Mouse (Mus musculus) spleen, postnatal 4 days (tissue): ENCODE results near the gene Ubald1.

Experiments
- DNase-seq, 2 experiments: peaks; one replicate each; pipeline ENCODE4 v3.0.0; 2022; ENCODE audit warnings: low spot score in 2 of 2

Ubald1 gene

GRCm38 (mm10) chr16:4871926-4872325, 8.2 kb downstream of the Ubald1 start:
- no peak for DNase-seq

- DNase-seq: no peak
Observed at GRCm38 (mm10) chr16:4870490-4870889, 9.6 kb downstream of the Ubald1 start.

GRCm38 (mm10) chr16:4866101-4866695, 13.9 kb downstream of the Ubald1 start:
- no peak for DNase-seq

GRCm38 (mm10) chr16:4863742-4864141, 16.4 kb downstream of the Ubald1 start:
- DNase-seq: no peak

GRCm38 (mm10) chr16:4862863-4863483, 17.1 kb downstream of the Ubald1 start:
- peak; percentile 70 to 82 for DNase-seq

- no peak for DNase-seq
Observed at GRCm38 (mm10) chr16:4861392-4861791, 18.7 kb downstream of the Ubald1 start.

- DNase-seq: no peak
Observed at GRCm38 (mm10) chr16:4855046-4855650, 25.0 kb downstream of the Ubald1 start.

GRCm38 (mm10) chr16:4850938-4851628, 29.0 kb downstream of the Ubald1 start:
- DNase-seq: no peak

GRCm38 (mm10) chr16:4850361-4850760, 29.8 kb downstream of the Ubald1 start:
- no peak for DNase-seq

- DNase-seq: no peak
Observed at GRCm38 (mm10) chr16:4848090-4848489, 32.0 kb downstream of the Ubald1 start.

- peak in 1 of 2 experiments; percentile 31 for DNase-seq
Observed at GRCm38 (mm10) chr16:4847041-4847440, 33.1 kb downstream of the Ubald1 start.

- DNase-seq: no peak
Observed at GRCm38 (mm10) chr16:4840231-4840630, 39.9 kb downstream of the Ubald1 start.

- DNase-seq: no peak
Observed at GRCm38 (mm10) chr16:4839552-4839951, 40.6 kb downstream of the Ubald1 start.

- no peak for DNase-seq
Observed at GRCm38 (mm10) chr16:4837631-4838030, 42.5 kb downstream of the Ubald1 start.

- no peak for DNase-seq
Observed at GRCm38 (mm10) chr16:4835191-4835590, 44.9 kb downstream of the Ubald1 start, which contains the start of gene 4930562C15Rik. Gene 4930562C15Rik (plus strand): TSS chr16:4835416.

GRCm38 (mm10) chr16:4833858-4834257, 46.3 kb downstream of the Ubald1 start:
- DNase-seq: no peak

- no peak for DNase-seq
Observed at GRCm38 (mm10) chr16:4831650-4832419, 48.3 kb downstream of the Ubald1 start.

GRCm38 (mm10) chr16:4829271-4829900, 50.7 kb downstream of the Ubald1 start:
- no peak for DNase-seq

- no peak for DNase-seq
Observed at GRCm38 (mm10) chr16:4827639-4828038, 52.5 kb downstream of the Ubald1 start.
